Mouse (Mus musculus) thymus, adult 2 months (tissue): Measurements from ENCODE around the gene Ttll8.

Source experiments
- CTCF ChIP-seq: fragments of 200-500 bp; IDR thresholded peaks from 2 replicates; pipeline ENCODE4 v1.5.1; 2012; ENCODE audit warnings: mild to moderate bottlenecking, control low read depth, low read length, moderate library complexity, borderline replicate concordance; ENCODE audit not compliant: control insufficient read depth, poor library complexity, insufficient read depth; ENCODE audit errors: extremely low read depth
- POLR2A ChIP-seq: fragments of 200-500 bp; IDR thresholded peaks from 2 replicates; pipeline ENCODE4 v1.6.1; 2012; ENCODE audit warnings: mild to moderate bottlenecking, low read length, control low read depth, moderate library complexity; ENCODE audit not compliant: control insufficient read depth, poor library complexity, insufficient read depth; ENCODE audit errors: extremely low read depth

GRCm38 (mm10) chr15:88946851-88947250, 7.4 kb downstream of the Ttll8 start:
- TF ChIP-seq CTCF = no peak
- no peak for TF ChIP-seq POLR2A
